Mouse (Mus musculus) stomach, postnatal 0 days (tissue): ENCODE measurements around the gene Sppl3.

Experiments used
- CTCF ChIP-seq: IDR thresholded peaks from 2 replicates; pipeline ENCODE4 v1.5.1; 2016; ENCODE audit warnings: antibody characterized with exemption, low read depth, mild to moderate bottlenecking, moderate library complexity
- EP300 ChIP-seq: optimal IDR thresholded peaks from 2 replicates; pipeline ENCODE3; 2016; ENCODE audit warnings: antibody characterized with exemption

- TF ChIP-seq CTCF, result no peak
- no peak for TF ChIP-seq EP300
Observed at GRCm38 (mm10) chr5:115091015-115091414, 80.1 kb downstream of the Sppl3 start.
